Mouse (Mus musculus) layer of hippocampus, adult 9-11 months (tissue): ENCODE results near the gene Matn1.
A peak's percentile ranks its signal among the peaks of the same experiment; 100 is the strongest.

Source experiments
- DNase-seq: peaks from one replicate; pipeline ENCODE4 v3.0.0; 2022

Gene Matn1

GRCm38 (mm10) chr4:130944112-130944511 is at the start of gene Matn1:
Gene Matn1 (plus strand): TSS chr4:130944385.
- no peak for DNase-seq

- no peak for DNase-seq
Observed at GRCm38 (mm10) chr4:130895701-130896100, 48.5 kb upstream of the Matn1 start.

- DNase-seq: no peak
Observed at GRCm38 (mm10) chr4:130896372-130896771, 47.8 kb upstream of the Matn1 start.

GRCm38 (mm10) chr4:130899383-130899781 is 44.8 kb upstream of the Matn1 start:
- no peak for DNase-seq

- DNase-seq: no peak
Observed at GRCm38 (mm10) chr4:130899782-130900427, 44.3 kb upstream of the Matn1 start.

GRCm38 (mm10) chr4:130900746-130901145 is 43.4 kb upstream of the Matn1 start:
- DNase-seq: no peak

- no peak for DNase-seq
Observed at GRCm38 (mm10) chr4:130902289-130902781, 41.9 kb upstream of the Matn1 start.

- no peak for DNase-seq
Observed at GRCm38 (mm10) chr4:130905025-130905424, 39.2 kb upstream of the Matn1 start.

GRCm38 (mm10) chr4:130905882-130906281 is 38.3 kb upstream of the Matn1 start:
- no peak for DNase-seq

GRCm38 (mm10) chr4:130906296-130906695 is 37.9 kb upstream of the Matn1 start:
- no peak for DNase-seq

- DNase-seq: no peak
Observed at GRCm38 (mm10) chr4:130907200-130908069, 36.8 kb upstream of the Matn1 start.

GRCm38 (mm10) chr4:130908133-130908532 is 36.1 kb upstream of the Matn1 start:
- no peak for DNase-seq

- peak; percentile 70 for DNase-seq
Observed at GRCm38 (mm10) chr4:130909167-130909874, 34.9 kb upstream of the Matn1 start.

- DNase-seq: no peak
Observed at GRCm38 (mm10) chr4:130910666-130911065, 33.5 kb upstream of the Matn1 start.

GRCm38 (mm10) chr4:130912626-130913025 is 31.6 kb upstream of the Matn1 start:
- DNase-seq: no peak

- DNase-seq: peak; percentile 70
Observed at GRCm38 (mm10) chr4:130913077-130913476, 31.1 kb upstream of the Matn1 start, which contains the start of gene Laptm5. Gene Laptm5 (plus strand): TSS chr4:130913125.

- DNase-seq: no peak
Observed at GRCm38 (mm10) chr4:130913511-130913910, 30.7 kb upstream of the Matn1 start.

- peak; percentile 85 for DNase-seq
Observed at GRCm38 (mm10) chr4:130914011-130914410, 30.2 kb upstream of the Matn1 start.

- DNase-seq: no peak
Observed at GRCm38 (mm10) chr4:130914527-130914926, 29.7 kb upstream of the Matn1 start.

- DNase-seq: no peak
Observed at GRCm38 (mm10) chr4:130915006-130915667, 29.0 kb upstream of the Matn1 start.

GRCm38 (mm10) chr4:130915668-130916035 is 28.5 kb upstream of the Matn1 start:
- no peak for DNase-seq

GRCm38 (mm10) chr4:130916639-130917038 is 27.5 kb upstream of the Matn1 start:
- no peak for DNase-seq

GRCm38 (mm10) chr4:130917564-130917963 is 26.6 kb upstream of the Matn1 start:
- DNase-seq: no peak
